Mouse (Mus musculus) cerebellum, postnatal 14 days (tissue): ENCODE results near the gene Gm21976.

Experiments used
- DNase-seq, 2 experiments: peaks; one replicate each; pipeline ENCODE4 v3.0.0; 2021; ENCODE audit warnings: mixed read lengths in 2 of 2

Gm21976 gene

GRCm38 (mm10) chr13:98298833-98299758 lies 19.4 kb downstream of the Gm21976 start:
- peak; percentile 86 to 90 for DNase-seq

GRCm38 (mm10) chr13:98305257-98305656 lies 25.6 kb downstream of the Gm21976 start:
- DNase-seq: no peak

- no peak for DNase-seq
Observed at GRCm38 (mm10) chr13:98306393-98306792, 26.7 kb downstream of the Gm21976 start.

DNA sequence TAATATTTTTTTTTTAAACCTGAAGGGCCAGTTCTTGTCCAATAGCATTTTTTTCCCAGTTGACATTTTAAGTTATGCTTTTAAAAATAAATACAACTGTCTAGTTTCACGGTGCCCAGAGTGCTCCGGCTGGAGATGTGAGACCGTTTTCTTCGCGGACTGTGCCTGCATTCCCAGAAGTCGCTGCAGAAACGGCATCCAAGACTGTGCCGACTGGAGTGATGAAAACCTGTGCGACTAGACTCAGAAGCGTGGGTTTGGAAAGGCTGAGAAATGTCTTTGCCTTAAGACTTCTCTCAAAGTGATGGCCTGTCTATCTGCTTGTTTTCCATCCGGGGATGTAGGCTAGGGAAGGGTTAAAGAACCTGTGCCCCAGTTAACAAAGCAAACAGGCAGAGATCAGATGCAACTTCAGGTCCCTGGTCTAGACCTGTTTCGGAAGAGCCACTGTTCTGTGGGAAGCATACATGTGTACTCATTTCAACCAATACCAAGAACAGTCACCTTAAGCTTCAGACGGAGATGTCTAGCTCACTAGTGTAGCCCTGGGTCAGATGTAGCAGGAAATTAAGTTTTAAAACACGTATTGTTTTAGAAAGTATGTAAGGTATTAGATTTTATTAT lies 27.3 kb downstream of the Gm21976 start:
- DNase-seq: no peak

GRCm38 (mm10) chr13:98308004-98308403 lies 28.3 kb downstream of the Gm21976 start:
- no peak for DNase-seq

GRCm38 (mm10) chr13:98308724-98309123 lies 29.0 kb downstream of the Gm21976 start:
- no peak for DNase-seq

GRCm38 (mm10) chr13:98311597-98311996 lies 31.9 kb downstream of the Gm21976 start:
- DNase-seq: no peak

DNA sequence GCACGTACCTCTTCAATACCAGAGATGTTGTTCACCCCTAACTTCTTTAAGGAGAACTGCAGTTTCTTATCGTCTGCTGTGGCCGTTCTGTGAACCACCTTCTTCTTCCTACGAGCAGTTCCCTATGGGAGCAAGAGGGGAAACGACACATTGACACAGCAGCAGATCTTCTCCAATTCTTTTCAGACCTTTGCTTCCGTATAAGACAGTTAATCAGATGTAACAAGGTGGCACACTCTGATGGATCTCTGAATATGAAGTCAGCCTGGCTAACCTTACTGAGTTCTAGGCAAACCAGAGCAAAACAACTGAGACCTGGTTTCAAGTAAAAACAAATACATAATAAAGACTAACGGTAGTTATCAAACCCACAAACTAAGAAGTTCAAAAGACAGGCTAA lies 33.9 kb downstream of the Gm21976 start:
- DNase-seq: no peak

- DNase-seq: no peak
Observed at GRCm38 (mm10) chr13:98315124-98315523, 35.4 kb downstream of the Gm21976 start.

DNA sequence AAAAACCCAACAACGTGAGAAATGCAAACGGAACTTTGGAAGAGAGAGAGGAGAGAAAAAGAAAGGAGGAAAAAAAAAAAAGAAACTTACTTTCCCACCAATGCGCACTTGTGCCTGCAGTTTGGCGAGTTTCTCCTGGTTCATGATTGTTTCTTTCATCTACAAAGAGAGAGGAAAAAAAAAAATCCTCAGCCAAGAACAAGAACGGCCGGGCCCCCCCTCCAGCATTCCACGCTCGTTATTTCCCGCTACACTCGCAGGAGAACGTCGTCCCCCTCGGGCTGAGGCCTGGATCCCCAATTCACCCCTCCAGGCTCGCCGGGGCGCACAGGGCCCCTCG lies 36.4 kb downstream of the Gm21976 start:
- no peak for DNase-seq

GRCm38 (mm10) chr13:98316480-98317245 lies 37.0 kb downstream of the Gm21976 start, which contains the start of gene Btf3:
Gene Btf3, minus strand, starts transcription at chr13:98317006.
- peak; percentile 96 for DNase-seq

- DNase-seq: no peak
Observed at GRCm38 (mm10) chr13:98317246-98317677, 37.6 kb downstream of the Gm21976 start.

GRCm38 (mm10) chr13:98317911-98318310 lies 38.2 kb downstream of the Gm21976 start:
- no peak for DNase-seq

DNA sequence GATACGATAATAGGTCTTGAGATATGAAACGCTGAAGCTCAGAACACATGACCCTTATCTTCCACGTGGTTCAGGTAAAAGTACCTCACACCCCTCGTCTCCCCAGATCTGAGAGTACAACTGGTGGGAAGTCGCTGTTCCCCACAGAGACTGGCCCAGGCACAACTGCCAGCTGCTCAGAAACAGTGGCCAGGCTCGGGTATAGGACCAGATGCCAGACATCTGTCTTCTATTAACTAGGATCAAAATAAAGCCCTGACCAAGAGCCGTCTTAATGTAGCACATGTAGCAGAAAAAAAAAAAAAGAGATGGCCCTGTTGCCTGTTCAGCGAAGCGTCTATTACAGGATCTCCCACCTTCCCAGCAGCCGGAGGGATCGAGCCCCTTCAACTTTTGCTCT lies 45.3 kb downstream of the Gm21976 start:
- DNase-seq: no peak

DNA sequence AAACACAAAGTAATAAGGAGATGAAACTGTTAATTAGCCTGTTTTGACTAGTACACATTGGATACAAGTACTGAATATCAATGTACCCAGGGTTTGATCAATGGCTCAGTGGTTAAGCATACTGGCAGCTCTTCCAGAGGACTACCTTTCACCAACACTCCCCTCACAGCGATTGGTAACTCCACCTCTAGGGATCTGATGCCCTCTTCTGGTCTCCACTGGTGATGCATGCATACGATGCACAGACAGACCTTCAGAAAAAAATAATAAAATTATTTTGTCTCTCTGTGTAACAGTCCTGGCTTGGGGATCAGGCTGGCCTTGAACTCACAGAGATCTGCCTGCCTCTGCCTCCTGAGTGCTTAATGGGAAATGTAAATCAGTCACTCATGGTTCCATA lies 52.4 kb downstream of the Gm21976 start:
- DNase-seq: peak in 1 of 2 experiments; percentile 11

DNA sequence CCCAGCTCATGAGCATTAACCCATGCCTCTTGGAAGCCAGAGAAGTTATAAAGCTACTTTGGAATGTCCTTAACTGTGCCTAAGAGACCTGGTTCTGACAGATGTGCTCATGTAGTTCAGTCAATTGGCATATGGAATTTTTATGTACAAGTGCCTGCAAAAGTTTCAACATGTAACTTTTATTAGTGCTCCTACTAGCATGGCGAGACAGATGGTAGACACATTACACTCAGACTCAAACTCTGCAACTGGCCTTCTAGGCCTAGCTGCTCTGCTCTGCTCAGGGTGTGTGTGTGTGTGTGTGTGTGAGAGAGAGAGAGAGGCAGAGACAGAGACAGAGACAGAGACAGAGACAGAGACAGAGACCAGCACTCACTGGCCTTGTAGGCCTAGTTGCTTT lies 56.5 kb downstream of the Gm21976 start:
- DNase-seq: no peak

DNA sequence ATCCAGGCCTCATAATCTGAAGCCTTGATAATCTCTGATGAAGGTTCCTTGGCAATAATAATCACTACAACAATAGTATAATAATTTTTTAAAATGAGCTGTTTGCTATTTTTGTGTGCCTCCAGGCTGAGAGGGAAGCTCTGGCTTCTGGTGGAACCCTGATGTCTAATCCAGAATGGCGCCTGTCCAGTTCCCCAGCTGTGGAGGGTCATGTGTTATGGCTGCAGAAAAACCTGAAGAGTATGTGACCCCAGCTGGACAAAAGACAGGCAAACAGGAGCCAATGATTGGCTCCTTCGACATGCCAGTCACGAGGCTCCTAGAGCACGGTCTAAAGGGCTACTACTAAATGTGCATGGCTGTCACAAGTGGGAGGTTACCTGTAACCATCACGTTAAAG lies 60.8 kb downstream of the Gm21976 start:
- DNase-seq: no peak

- DNase-seq: no peak
Observed at GRCm38 (mm10) chr13:98349491-98349890, 69.8 kb downstream of the Gm21976 start.

DNA sequence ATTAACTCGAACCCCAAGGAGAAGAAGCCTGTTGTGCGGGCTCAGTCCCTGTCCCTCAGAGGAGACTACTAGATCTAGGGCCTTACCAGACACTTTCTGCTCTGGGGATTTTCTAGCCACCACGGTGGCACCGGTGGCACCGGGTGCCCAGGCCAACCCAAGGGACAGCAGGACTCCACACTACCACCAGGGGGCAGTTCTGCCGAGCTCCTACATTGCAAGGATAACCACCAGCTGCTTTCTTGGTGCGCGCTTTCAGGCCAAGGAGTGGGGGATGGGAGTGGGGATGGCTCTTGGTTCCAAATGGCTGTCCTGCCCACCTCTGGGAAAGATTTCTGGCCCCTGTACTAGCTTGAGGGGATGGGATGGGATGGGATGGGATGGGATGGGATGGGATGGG lies 71.8 kb downstream of the Gm21976 start:
- peak; percentile 19 to 56 for DNase-seq

DNA sequence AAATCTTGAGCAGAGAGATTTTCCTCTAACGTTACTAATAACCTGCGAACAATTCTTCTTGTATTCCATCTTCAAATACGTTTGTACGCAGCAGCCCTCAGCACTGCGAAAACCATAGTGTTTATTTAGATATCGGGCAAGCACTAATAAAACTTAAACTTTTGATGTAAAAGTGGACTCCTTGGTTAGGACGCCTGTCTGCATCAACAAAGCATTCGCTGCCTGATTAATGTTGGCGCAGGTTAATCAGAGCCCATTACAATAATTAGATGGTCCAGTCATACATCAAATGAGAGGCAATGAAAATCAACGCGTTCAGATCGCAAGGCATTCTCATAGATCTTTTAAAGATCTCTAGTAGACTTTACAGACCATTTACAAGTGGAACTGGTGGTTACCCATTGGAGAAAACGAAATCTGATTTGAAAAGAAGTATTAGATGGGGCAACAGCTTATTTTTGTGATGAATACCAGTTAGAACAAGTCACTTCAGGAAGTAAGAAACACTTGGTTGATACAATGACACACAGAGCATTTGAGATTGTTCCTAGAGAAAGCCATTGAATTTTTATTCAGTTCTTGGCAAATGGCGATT lies 72.8 kb downstream of the Gm21976 start:
- DNase-seq: peak in 1 of 2 experiments; percentile 28

- DNase-seq: peak in 1 of 2 experiments; percentile 25
Observed at GRCm38 (mm10) chr13:98353709-98354089, 74.0 kb downstream of the Gm21976 start.

GRCm38 (mm10) chr13:98354090-98354801 lies 74.6 kb downstream of the Gm21976 start, which contains the start of gene Foxd1:
Gene Foxd1, plus strand, starts transcription at chr13:98354242.
- peak in 1 of 2 experiments; percentile 34 for DNase-seq
